Mouse (Mus musculus): ENCODE data around the gene Slc16a10. TPM values are rescaled to one million over a fixed set of nuclear protein-coding genes. Genes with fewer than 3 reads are reported as not detected.

The Slc16a10 gene
- polyA plus RNA-seq (2015; fragmentation: Nextera tagmentation; extraction: Ambion mirVana): 2.7 and 2.9 TPM in 2 replicates

DNA sequence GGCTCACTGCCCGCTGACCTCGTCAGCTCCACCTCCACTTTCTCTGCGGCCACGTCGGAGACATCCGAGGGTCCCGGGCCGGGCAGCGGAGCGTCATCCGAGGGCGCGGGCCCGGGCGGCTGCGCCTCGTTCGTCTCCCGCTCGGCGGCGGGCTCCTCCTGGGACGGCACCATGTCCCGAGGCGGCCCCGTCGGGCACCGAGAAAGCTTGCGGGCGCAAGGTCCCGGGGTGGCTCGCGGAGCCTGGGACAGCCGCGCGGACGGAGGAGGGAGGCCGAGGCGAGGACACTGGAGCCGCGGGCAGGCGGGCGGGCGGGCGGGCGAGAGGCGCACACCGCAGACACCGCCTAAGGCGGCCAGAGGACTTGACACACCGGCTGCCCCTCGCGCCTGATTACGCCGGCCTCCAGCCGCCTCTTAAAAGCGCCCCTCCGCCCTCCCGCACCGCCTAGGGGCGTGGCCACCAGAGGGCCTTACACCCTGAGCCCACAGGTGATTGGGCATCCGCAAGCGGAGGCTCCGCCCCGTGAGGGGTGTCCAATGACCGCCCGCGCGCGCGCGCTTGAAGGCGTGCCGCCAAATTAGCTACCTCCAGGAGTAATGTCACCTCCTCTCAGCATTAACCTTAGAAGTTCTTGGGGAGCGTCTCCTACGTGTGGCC, at the start of gene Slc16a10:
TSS of gene Slc16a10 (minus strand) at position 395 of the 660 bp plus-strand sequence.
- peaks cover 20% of the 10 kb centered on the region; the same call in 1 of the 2 replicates for H3K27me3 ChIP-seq
- peaks cover 12% of the 10 kb centered on the region; the same call in 1 of the 2 replicates for H3K4me1 ChIP-seq (replicated peaks)
- peak; percentile 99 for ATAC-seq (ENCODE audit: low read depth)
- H3K9me3 ChIP-seq: no peaks in the 10 kb centered on the region
- H3K4me3 ChIP-seq: peak within 1 kb of the TSS; percentile 68
- H3K36me3 ChIP-seq: no peaks in the 10 kb centered on the region
- no peak within 1 kb of the TSS for H3K27ac ChIP-seq (replicated peaks)
- H3K9ac ChIP-seq: peak within 1 kb of the TSS; percentile 74
- peak within 1 kb of the TSS; percentile 87 for H3K4me2 ChIP-seq
- WGBS: under 1% methylated on average over 55 of the region's 76 CpGs

DNA sequence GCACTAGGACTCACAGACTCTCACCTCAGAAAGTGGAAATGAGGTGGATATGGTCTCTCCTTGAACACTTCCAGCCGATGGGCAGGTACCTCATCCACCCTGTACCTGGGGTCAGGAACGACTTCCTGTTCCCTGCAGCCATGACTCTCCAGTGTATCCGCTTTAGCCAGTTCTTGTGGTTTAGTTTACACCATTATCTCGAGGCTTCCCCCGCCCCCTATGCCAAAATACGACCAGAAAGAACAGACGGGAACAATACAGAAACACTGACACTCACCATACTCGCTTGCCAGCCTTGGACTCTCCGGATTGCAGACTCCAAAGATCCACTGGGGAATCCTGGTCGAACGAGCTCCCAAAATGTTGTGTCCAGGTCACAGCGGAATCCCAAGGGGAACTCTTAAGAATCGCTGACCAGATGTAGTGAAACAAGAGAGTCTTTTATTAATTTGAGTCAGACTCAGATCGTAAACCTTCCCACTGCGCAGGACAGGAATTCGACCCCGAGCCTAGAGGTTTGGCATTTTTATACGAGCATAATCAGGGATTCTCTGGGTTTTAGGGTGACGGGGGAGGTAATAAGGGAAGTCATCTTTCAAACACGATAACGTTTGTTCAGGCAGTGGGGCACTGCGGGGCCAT, 49.4 kb upstream of the Slc16a10 start:
- Histone ChIP-seq H3K36me3 (no peaks in the 10 kb centered on the region), H3K27ac (replicated peaks) (no peak overlapping the region), H3K4me3 (0 out of 2 replicates have a peak overlapping the region, but pooled peaks have one; percentile 1), H3K4me1 (replicated peaks) (peaks cover 6% of the 10 kb centered on the region; the same call in 1 of the 2 replicates), H3K9ac (no peak overlapping the region; the same call in 1 of the 2 replicates), H3K9me3 (no peaks in the 10 kb centered on the region), H3K4me2 (peak overlapping the region; percentile 41), H3K27me3 (no peaks in the 10 kb centered on the region)
- ATAC-seq (ENCODE audit: low read depth): no peak
- WGBS: 44% methylated on average over 22 of the region's 22 CpGs

DNA sequence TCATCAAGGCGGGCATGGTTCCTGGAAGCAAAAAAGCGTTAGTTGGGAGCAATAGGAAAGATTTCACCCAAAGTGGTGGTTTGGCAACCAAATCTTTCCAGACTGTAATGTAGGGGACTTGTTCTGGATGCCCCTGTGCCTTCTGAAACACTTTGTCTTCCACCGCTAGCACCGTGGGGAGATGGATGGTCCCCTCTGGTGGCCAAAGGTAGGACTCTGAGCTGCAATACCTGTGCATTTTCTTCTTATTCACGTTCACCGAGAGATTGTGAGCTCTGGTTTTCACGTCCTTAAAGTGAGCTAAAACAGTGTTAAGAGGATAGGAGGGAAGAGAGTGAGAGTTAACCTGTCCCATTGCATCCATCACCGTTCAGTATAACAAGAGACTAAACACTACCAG, 48.8 kb upstream of the Slc16a10 start:
- H3K4me2 ChIP-seq: no peak overlapping the region
- H3K9ac ChIP-seq: no peak overlapping the region
- no peak overlapping the region for H3K27ac ChIP-seq (replicated peaks)
- H3K4me1 ChIP-seq (replicated peaks): peaks cover 6% of the 10 kb centered on the region; the same call in 1 of the 2 replicates
- 88% methylated on average over 8 of the region's 8 CpGs for WGBS
- H3K4me3 ChIP-seq: no peak overlapping the region
- no peaks in the 10 kb centered on the region for H3K27me3 ChIP-seq
- no peak for ATAC-seq (ENCODE audit: low read depth)
- no peaks in the 10 kb centered on the region for H3K9me3 ChIP-seq
- H3K36me3 ChIP-seq: no peaks in the 10 kb centered on the region

DNA sequence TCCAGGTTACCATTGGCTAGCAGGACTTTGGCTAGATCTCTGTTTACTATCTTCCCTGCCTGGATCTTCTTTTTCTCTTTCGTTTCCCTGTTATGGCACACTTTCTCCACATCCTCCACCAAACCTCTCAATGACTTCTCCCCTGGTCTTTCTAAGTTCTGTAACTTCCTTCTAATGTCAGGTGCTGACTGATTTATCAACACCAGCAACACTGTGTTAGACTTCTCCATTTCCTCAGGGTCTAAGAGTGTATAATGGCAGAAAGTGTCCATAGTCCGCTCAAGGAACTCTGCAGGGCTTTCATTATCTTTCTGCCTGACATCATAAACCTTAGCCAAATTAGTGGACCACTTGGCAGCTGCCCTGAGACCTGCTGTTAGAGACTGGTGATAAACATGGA, 47.6 kb upstream of the Slc16a10 start:
- Histone ChIP-seq H3K27ac (replicated peaks) (no peak overlapping the region), H3K4me3 (no peak overlapping the region), H3K27me3 (no peaks in the 10 kb centered on the region), H3K9ac (no peak overlapping the region), H3K36me3 (no peaks in the 10 kb centered on the region), H3K9me3 (no peaks in the 10 kb centered on the region), H3K4me1 (replicated peaks) (peaks cover 6% of the 10 kb centered on the region; the same call in 1 of the 2 replicates), H3K4me2 (no peak overlapping the region)
- no peak for ATAC-seq (ENCODE audit: low read depth)
- 94% methylated on average over 2 of the region's 2 CpGs for WGBS

- H3K36me3 ChIP-seq: no peaks in the 10 kb centered on the region
- H3K4me1 ChIP-seq (replicated peaks): peaks cover 6% of the 10 kb centered on the region; the same call in 1 of the 2 replicates
- H3K27ac ChIP-seq (replicated peaks): no peak overlapping the region
- H3K27me3 ChIP-seq: no peaks in the 10 kb centered on the region
- H3K9ac ChIP-seq: no peak overlapping the region
- no peak overlapping the region for H3K4me3 ChIP-seq
- no peak for ATAC-seq (ENCODE audit: low read depth)
- H3K9me3 ChIP-seq: no peaks in the 10 kb centered on the region
- H3K4me2 ChIP-seq: no peak overlapping the region
- WGBS: 73% methylated on average over 3 of the region's 3 CpGs
Observed at GRCm38 (mm10) chr10:40188831-40189230, 46.8 kb upstream of the Slc16a10 start.

- Histone ChIP-seq H3K9me3 (no peaks in the 10 kb centered on the region), H3K27ac (replicated peaks) (no peak overlapping the region), H3K4me1 (replicated peaks) (no peaks in the 10 kb centered on the region), H3K4me3 (no peak overlapping the region), H3K9ac (no peak overlapping the region), H3K36me3 (no peaks in the 10 kb centered on the region), H3K4me2 (no peak overlapping the region), H3K27me3 (no peaks in the 10 kb centered on the region)
- no peak for ATAC-seq (ENCODE audit: low read depth)
Observed at GRCm38 (mm10) chr10:40185956-40186355, 43.9 kb upstream of the Slc16a10 start.

GRCm38 (mm10) chr10:40180011-40180410, 38.0 kb upstream of the Slc16a10 start:
- Histone ChIP-seq H3K9me3 (no peaks in the 10 kb centered on the region), H3K27ac (replicated peaks) (no peak overlapping the region), H3K9ac (no peak overlapping the region), H3K4me3 (no peak overlapping the region), H3K27me3 (no peaks in the 10 kb centered on the region), H3K4me2 (no peak overlapping the region), H3K36me3 (no peaks in the 10 kb centered on the region), H3K4me1 (replicated peaks) (no peaks in the 10 kb centered on the region)
- ATAC-seq (ENCODE audit: low read depth): no peak
- 79% methylated on average over 2 of the region's 2 CpGs for WGBS

GRCm38 (mm10) chr10:40179142-40179541, 37.1 kb upstream of the Slc16a10 start:
- no peak overlapping the region for H3K4me3 ChIP-seq
- no peaks in the 10 kb centered on the region for H3K27me3 ChIP-seq
- WGBS: 95% methylated on average over 5 of the region's 5 CpGs
- no peaks in the 10 kb centered on the region for H3K9me3 ChIP-seq
- no peaks in the 10 kb centered on the region for H3K4me1 ChIP-seq (replicated peaks)
- H3K27ac ChIP-seq (replicated peaks): no peak overlapping the region
- H3K4me2 ChIP-seq: no peak overlapping the region
- H3K9ac ChIP-seq: no peak overlapping the region
- no peaks in the 10 kb centered on the region for H3K36me3 ChIP-seq
- no peak for ATAC-seq (ENCODE audit: low read depth)

GRCm38 (mm10) chr10:40177323-40177962, 35.4 kb upstream of the Slc16a10 start:
- 65% methylated on average over 6 of the region's 6 CpGs for WGBS
- no peak for ATAC-seq (ENCODE audit: low read depth)

GRCm38 (mm10) chr10:40172136-40172535, 30.1 kb upstream of the Slc16a10 start:
- H3K4me1 ChIP-seq (replicated peaks): peaks cover 5% of the 10 kb centered on the region; the same call in 1 of the 2 replicates
- no peaks in the 10 kb centered on the region for H3K27me3 ChIP-seq
- no peak overlapping the region for H3K9ac ChIP-seq
- ATAC-seq (ENCODE audit: low read depth): no peak
- WGBS: 88% methylated on average over 6 of the region's 6 CpGs
- H3K36me3 ChIP-seq: no peaks in the 10 kb centered on the region
- no peak overlapping the region for H3K4me2 ChIP-seq
- H3K9me3 ChIP-seq: no peaks in the 10 kb centered on the region
- no peak overlapping the region for H3K4me3 ChIP-seq
- no peak overlapping the region for H3K27ac ChIP-seq (replicated peaks)

More at GRCm38 (mm10) chr10:40177323-40177962, 35.4 kb upstream of the Slc16a10 start:
- Histone ChIP-seq H3K9me3 (no peaks in the 10 kb centered on the region), H3K4me1 (replicated peaks) (no peaks in the 10 kb centered on the region), H3K9ac (no peak overlapping the region), H3K27ac (replicated peaks) (no peak overlapping the region), H3K27me3 (no peaks in the 10 kb centered on the region), H3K36me3 (no peaks in the 10 kb centered on the region), H3K4me3 (no peak overlapping the region), H3K4me2 (no peak overlapping the region)

DNA sequence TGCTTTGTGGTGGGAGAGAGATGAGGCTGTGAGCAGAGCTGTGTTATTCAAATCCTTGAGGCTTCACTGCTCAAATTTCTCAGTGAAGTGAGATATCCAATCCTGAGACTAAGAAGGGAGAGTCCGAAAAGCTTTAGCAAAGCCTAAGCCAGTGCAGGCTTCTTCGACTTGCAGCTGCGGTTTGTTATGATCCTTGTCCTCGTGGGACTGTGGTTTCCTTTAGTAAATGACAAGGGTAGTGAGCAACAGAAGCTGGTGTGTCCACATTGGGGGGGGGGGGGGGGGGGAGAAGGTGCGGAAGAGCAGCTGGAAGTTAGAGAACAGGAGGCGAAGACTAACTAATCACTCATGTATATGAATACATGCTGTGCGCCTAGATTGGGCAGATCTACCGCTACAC, 29.2 kb upstream of the Slc16a10 start:
- Histone ChIP-seq H3K4me1 (replicated peaks) (peaks cover 5% of the 10 kb centered on the region; the same call in 1 of the 2 replicates), H3K9me3 (no peaks in the 10 kb centered on the region), H3K4me3 (no peak overlapping the region), H3K27me3 (no peaks in the 10 kb centered on the region), H3K9ac (no peak overlapping the region), H3K27ac (replicated peaks) (no peak overlapping the region), H3K36me3 (no peaks in the 10 kb centered on the region), H3K4me2 (no peak overlapping the region)
- no peak for ATAC-seq (ENCODE audit: low read depth)
- 83% methylated on average over 7 of the region's 8 CpGs for WGBS

DNA sequence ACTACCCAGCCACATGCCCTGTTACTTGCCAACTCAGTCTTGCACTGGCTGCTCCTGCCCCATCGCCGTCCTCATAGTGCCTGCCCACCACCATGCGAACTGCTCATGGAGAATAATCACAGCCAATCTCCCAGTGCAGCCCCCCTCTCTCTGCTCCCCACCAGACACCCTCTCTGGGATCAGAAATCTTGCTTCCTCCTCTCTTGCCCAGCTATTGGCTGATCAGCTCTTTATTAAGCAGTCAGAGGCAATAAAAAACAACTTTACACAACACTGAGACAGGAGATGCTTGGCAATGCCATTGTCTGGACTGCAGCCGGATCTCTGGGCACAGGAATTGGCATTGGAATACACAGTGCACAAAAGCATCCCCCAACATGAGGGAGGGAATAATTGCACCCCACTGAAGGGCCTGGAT, 28.1 kb upstream of the Slc16a10 start:
- H3K36me3 ChIP-seq: no peaks in the 10 kb centered on the region
- H3K9me3 ChIP-seq: no peaks in the 10 kb centered on the region
- no peak overlapping the region for H3K4me2 ChIP-seq
- ATAC-seq (ENCODE audit: low read depth): peak; percentile 69
- WGBS: 59% methylated on average over 4 of the region's 4 CpGs
- no peak overlapping the region for H3K4me3 ChIP-seq
- H3K27ac ChIP-seq (replicated peaks): no peak overlapping the region
- no peak overlapping the region for H3K9ac ChIP-seq
- no peaks in the 10 kb centered on the region for H3K27me3 ChIP-seq
- H3K4me1 ChIP-seq (replicated peaks): peaks cover 5% of the 10 kb centered on the region; the same call in 1 of the 2 replicates
